Mouse (Mus musculus) MEL (cell line): ENCODE data around the gene Vsir. TPM values are rescaled to one million over a fixed set of nuclear protein-coding genes. Genes with fewer than 3 reads are reported as not detected.

ENCODE experiments used
- DNase-seq: peaks from one replicate; pipeline ENCODE4 v3.0.0; 2011; ENCODE audit warnings: low read depth, low spot score
- H3K27ac ChIP-seq: 2 replicates; pipeline ENCODE4 v1.5.1; 2012; ENCODE audit warnings: low read depth, mild to moderate bottlenecking, control low read depth, low read length, moderate library complexity; ENCODE audit not compliant: control insufficient read depth
- H3K27me3 ChIP-seq, 2 experiments: fragments of 150-350 bp in 1 of 2; sonication (generic) in 1 of 2; 2 replicates each; pipeline ENCODE4 v1.6.1; 2012; ENCODE audit warnings: low read length in 2 of 2, mild to moderate bottlenecking in 2 of 2, improper control_type of control experiment in 1 of 2, moderate library complexity in 1 of 2; ENCODE audit not compliant: insufficient read depth in 2 of 2, control insufficient read depth in 1 of 2
- H3K36me3 ChIP-seq, 2 experiments: 2 replicates each; pipeline ENCODE4 v1.6.1; 2012 to 2014; ENCODE audit warnings: low read length in 2 of 2, improper control_type of control experiment in 1 of 2, inconsistent platforms in 1 of 2, mild to moderate bottlenecking in 1 of 2; ENCODE audit not compliant: insufficient read depth in 2 of 2, control insufficient read depth in 1 of 2
- H3K4me1 ChIP-seq, 2 experiments: fragments of 150-350 bp in 1 of 2; sonication (generic) in 1 of 2; 2 replicates each; pipeline ENCODE4 v1.6.1; 2012; ENCODE audit warnings: low read length in 2 of 2, improper control_type of control experiment in 1 of 2, mild to moderate bottlenecking in 1 of 2; ENCODE audit not compliant: insufficient read depth in 2 of 2, control insufficient read depth in 1 of 2
- H3K4me3 ChIP-seq, 2 experiments: fragments of 150-350 bp in 1 of 2; sonication (generic) in 1 of 2; 2 replicates each; pipeline ENCODE4 v1.5.1; 2012; ENCODE audit warnings: low read depth in 2 of 2, low read length in 2 of 2, mild to moderate bottlenecking in 2 of 2, moderate library complexity in 2 of 2, control low read depth in 1 of 2, improper control_type of control experiment in 1 of 2; ENCODE audit not compliant: control insufficient read depth in 1 of 2, insufficient read depth in 1 of 2
- H3K79me2 ChIP-seq: 2 replicates; pipeline ENCODE4 v1.6.1; 2012; ENCODE audit warnings: mild to moderate bottlenecking, low read length, moderate library complexity; ENCODE audit not compliant: control insufficient read depth, poor library complexity, insufficient read depth
- H3K9ac ChIP-seq: 2 replicates; pipeline ENCODE4 v1.6.1; 2012; ENCODE audit warnings: low read depth, mild to moderate bottlenecking, control low read depth, low read length, moderate library complexity; ENCODE audit not compliant: control insufficient read depth, poor library complexity, severe bottlenecking
- H3K9me3 ChIP-seq: fragments of 150-350 bp; sonication (generic); replicated peaks from 2 replicates; pipeline ENCODE4 v1.6.1; 2012; ENCODE audit warnings: mild to moderate bottlenecking, low read length, improper control_type of control experiment, moderate library complexity; ENCODE audit not compliant: insufficient read depth
- CHD1 ChIP-seq: IDR thresholded peaks from 2 replicates; pipeline ENCODE4 v1.6.1; 2012; ENCODE audit warnings: low read depth, mild to moderate bottlenecking, inconsistent platforms, low read length, improper control_type of control experiment
- E2F4 ChIP-seq: IDR thresholded peaks from 2 replicates; pipeline ENCODE4 v1.6.1; 2011; ENCODE audit warnings: low read depth, low read length, improper control_type of control experiment, borderline replicate concordance
- ELF1 ChIP-seq: IDR thresholded peaks from 2 replicates; pipeline ENCODE4 v1.6.1; 2014; ENCODE audit warnings: low read depth, mild to moderate bottlenecking, inconsistent platforms, low read length, improper control_type of control experiment, moderate library complexity
- MAZ ChIP-seq: IDR thresholded peaks from 2 replicates; pipeline ENCODE4 v1.6.1; 2012; ENCODE audit warnings: low read depth, mild to moderate bottlenecking, inconsistent platforms, low read length, improper control_type of control experiment
- MYC ChIP-seq: IDR thresholded peaks from 2 replicates; pipeline ENCODE4 v1.6.1; 2011; ENCODE audit warnings: low read depth, mild to moderate bottlenecking, low read length, improper control_type of control experiment, moderate library complexity
- NRF1 ChIP-seq: IDR thresholded peaks from 2 replicates; pipeline ENCODE4 v1.6.1; 2014; ENCODE audit warnings: low read depth, mild to moderate bottlenecking, inconsistent platforms, low read length, improper control_type of control experiment, moderate library complexity; ENCODE audit not compliant: poor library complexity, insufficient read depth, severe bottlenecking
- POLR2A ChIP-seq, 2 experiments: IDR thresholded peaks; 2 replicates each; pipeline ENCODE4 v1.6.1; 2011 to 2012; ENCODE audit warnings: low read length in 2 of 2, mild to moderate bottlenecking in 2 of 2, control low read depth in 1 of 2, improper control_type of control experiment in 1 of 2, low read depth in 1 of 2, moderate library complexity in 1 of 2; ENCODE audit not compliant: control insufficient read depth in 1 of 2, insufficient read depth in 1 of 2, poor library complexity in 1 of 2
- SIN3A ChIP-seq: IDR thresholded peaks from 2 replicates; pipeline ENCODE4 v1.6.1; 2012; ENCODE audit warnings: low read length, improper control_type of control experiment, inconsistent platforms
- TBP ChIP-seq: IDR thresholded peaks from 2 replicates; pipeline ENCODE4 v1.8.0; 2011; ENCODE audit warnings: low read depth, low read length, improper control_type of control experiment
- UBTF ChIP-seq: IDR thresholded peaks from 2 replicates; pipeline ENCODE4 v1.6.1; 2012; ENCODE audit warnings: low read depth, mild to moderate bottlenecking, inconsistent platforms, low read length, improper control_type of control experiment, moderate library complexity, borderline replicate concordance; ENCODE audit not compliant: insufficient read depth
- USF2 ChIP-seq, 2 experiments: IDR thresholded peaks; 2 replicates each; pipeline ENCODE4 v1.6.1; 2011 to 2012; ENCODE audit warnings: improper control_type of control experiment in 2 of 2, low read length in 2 of 2, borderline replicate concordance in 1 of 2, inconsistent platforms in 1 of 2, low read depth in 1 of 2, mild to moderate bottlenecking in 1 of 2; ENCODE audit not compliant: insufficient read depth in 1 of 2
- ZC3H11A ChIP-seq: IDR thresholded peaks from 2 replicates; pipeline ENCODE4 v1.6.1; 2012; ENCODE audit warnings: low read depth, mild to moderate bottlenecking, inconsistent platforms, low read length, improper control_type of control experiment
- ZMIZ1 ChIP-seq: IDR thresholded peaks from 2 replicates; pipeline ENCODE4 v1.6.1; 2012; ENCODE audit warnings: low read depth, mild to moderate bottlenecking, inconsistent platforms, low read length, improper control_type of control experiment, moderate library complexity
- polyA plus RNA-seq, 2 experiments: library from polyadenylated mRNA; stranded (reverse) in 1 of 2; unstranded in 1 of 2; fragments of >175 nt in 1 of 2; fragments of >200 nt in 1 of 2; gene quantifications; 2 replicates each; pipeline versions ENCODE4 v1.2.1 to v1.2.4; 2012; ENCODE audit warnings: low replicate concordance in 2 of 2, low read depth in 1 of 2; ENCODE audit not compliant: insufficient read length in 2 of 2, insufficient read depth in 1 of 2, missing spikeins in 1 of 2
- total RNA-seq: library from RNA; depleted of rRNA; stranded (reverse); fragments of 300-350 nt; gene quantifications from 2 replicates; pipeline ENCODE4 v1.2.3, GENCODE M21; 2012

Vsir gene
- total and polyA plus RNA-seq, 3 experiments: 10.6 to 11.2 TPM; not detected in 1

DNA sequence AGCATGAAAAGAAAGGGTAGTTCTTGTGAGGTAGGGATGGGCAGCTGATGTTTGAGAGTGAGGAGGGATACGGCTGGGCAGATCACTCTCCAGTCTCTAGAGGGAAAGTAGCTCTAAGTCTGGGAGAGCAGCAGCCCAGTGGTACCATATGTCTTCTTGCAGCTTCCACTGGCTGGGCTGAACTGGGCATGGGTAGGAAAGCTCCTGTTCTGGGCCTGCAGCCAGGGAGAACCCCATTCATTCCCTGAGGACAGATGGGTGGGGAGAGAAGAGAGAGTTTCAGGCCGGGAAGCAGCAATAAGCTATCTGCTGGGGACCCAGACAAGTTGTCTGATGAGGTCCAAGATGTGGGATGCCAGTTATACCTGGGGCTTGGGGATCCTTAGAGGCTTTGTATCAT is 23.4 kb downstream of the Vsir start:
- no peak for DNase-seq
- Histone ChIP-seq H3K36me3 (no peaks in the 10 kb centered on the region), H3K9ac (no peak overlapping the region), H3K27me3 (no peaks in the 10 kb centered on the region), H3K79me2 (no peaks in the 10 kb centered on the region), H3K4me3 (no peak overlapping the region), H3K9me3 (no peaks in the 10 kb centered on the region), H3K4me1 (0 out of 4 replicates have a peak, but pooled peaks cover 0 to 2% of the 10 kb centered on the region in 2 experiments), H3K27ac (no peak overlapping the region)
- no peak for TF ChIP-seq UBTF
- no peak for TF ChIP-seq MYC
- TF ChIP-seq ZMIZ1: no peak
- TF ChIP-seq SIN3A: no peak
- TF ChIP-seq NRF1: no peak
- no peak for TF ChIP-seq E2F4
- TF ChIP-seq POLR2A (IDR thresholded peaks at IDR 0.05; ENCODE audit: control insufficient read depth in 1 of 2, insufficient read depth in 1 of 2, low read depth in 1 of 2, low read length in 2 of 2, poor library complexity in 1 of 2): no peak
- TF ChIP-seq USF2 (IDR thresholded peaks at IDR 0.05; ENCODE audit: borderline replicate concordance in 1 of 2, insufficient read depth in 1 of 2, low read depth in 1 of 2, low read length in 2 of 2): no peak
- no peak for TF ChIP-seq TBP
- no peak for TF ChIP-seq ZC3H11A
- no peak for TF ChIP-seq ELF1

DNA sequence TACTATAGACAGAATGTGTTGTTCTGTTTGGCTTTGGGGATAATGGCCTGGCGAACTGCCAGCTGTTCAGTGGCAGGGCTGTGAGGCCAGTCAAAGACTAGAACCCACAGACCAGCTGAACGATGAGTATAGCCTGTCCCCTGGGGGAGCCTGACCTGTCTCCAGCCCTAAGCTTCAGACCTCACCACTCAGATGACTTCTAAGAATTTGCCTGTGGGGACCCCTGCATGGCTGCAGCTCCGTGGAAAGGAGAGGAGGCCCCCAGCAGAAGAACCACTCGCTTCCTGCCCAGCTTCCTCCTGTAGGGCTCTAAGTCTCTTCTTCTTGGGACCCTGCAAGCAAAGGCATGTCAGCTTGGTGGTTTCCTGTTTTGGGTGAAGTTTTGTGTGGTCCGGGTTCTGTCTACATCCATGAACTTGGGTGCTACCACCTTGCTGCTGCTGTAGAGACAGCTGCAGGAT is 24.0 kb downstream of the Vsir start:
- H3K27me3 ChIP-seq: no peaks in the 10 kb centered on the region
- no peak for DNase-seq
- no peak overlapping the region for H3K9ac ChIP-seq
- no peak for TF ChIP-seq MAZ
- TF ChIP-seq CHD1: no peak
- no peak for TF ChIP-seq MYC
- H3K27ac ChIP-seq: no peak overlapping the region
- H3K9me3 ChIP-seq: no peaks in the 10 kb centered on the region
- no peaks in the 10 kb centered on the region for H3K36me3 ChIP-seq
- no peak overlapping the region for H3K4me3 ChIP-seq
- H3K79me2 ChIP-seq: no peaks in the 10 kb centered on the region
- 0 out of 4 replicates have a peak, but pooled peaks cover 0 to 2% of the 10 kb centered on the region in 2 experiments for H3K4me1 ChIP-seq
